Mouse (Mus musculus) right cerebral cortex, postnatal 36 days (tissue): Measurements from ENCODE around the gene Nck1.

Experiments used
- DNase-seq, 2 experiments: peaks; one replicate each; pipeline ENCODE4 v3.0.0; 2022; ENCODE audit warnings: low spot score in 2 of 2, mixed read lengths in 1 of 2

Gene Nck1

DNA sequence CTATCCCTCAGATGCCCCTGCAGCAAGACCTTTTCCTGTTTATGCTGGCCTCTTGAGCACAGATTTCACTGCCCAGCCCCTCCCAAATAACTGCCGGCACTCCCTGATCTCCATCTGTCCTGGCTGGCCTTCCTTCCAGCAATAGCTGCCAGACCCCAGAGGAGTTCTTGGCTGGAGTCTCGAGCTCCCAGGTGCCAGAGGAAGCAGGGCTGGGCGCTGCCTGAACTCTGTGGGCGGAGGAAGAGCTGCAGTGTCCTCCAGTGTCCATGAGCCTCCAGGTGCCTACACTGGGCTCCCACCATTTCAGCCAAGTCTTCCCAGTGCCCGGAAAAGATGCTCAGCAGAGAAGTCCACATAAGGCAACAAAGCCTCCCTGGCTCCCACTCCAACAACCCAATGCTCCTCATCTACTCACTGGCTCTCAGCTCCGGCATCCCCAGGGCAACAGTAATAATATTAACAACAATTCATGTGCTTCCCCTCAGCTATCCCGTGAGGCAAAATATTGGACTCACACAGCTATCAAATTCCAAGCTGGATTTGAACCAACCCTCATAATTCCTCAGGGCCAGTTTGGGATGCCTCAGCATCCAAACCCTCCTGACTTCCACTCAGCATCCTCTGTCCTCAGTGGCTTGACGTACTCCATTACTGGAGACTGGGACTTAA is 74.9 kb downstream of the Nck1 start:
- no peak for DNase-seq

DNA sequence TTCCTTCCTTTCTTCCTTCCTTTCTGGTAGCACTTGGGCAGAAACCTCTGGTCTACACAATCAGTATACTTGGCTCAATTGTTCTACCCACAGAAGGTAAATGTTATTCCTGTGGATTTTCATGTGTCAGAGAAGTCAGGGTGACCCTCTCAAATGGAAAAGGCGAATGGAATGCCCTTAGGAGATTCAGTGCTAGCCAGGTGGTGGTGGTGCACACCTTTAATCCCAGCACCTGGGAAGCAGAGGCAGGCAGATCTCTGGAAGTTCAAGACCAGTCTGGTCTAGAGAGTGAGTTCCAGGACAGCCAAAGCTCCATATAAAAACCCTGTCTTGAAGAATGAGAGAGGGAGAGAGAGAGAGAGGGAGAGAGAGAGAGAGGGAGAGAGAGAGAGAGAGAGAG is 75.7 kb downstream of the Nck1 start:
- DNase-seq = no peak

DNA sequence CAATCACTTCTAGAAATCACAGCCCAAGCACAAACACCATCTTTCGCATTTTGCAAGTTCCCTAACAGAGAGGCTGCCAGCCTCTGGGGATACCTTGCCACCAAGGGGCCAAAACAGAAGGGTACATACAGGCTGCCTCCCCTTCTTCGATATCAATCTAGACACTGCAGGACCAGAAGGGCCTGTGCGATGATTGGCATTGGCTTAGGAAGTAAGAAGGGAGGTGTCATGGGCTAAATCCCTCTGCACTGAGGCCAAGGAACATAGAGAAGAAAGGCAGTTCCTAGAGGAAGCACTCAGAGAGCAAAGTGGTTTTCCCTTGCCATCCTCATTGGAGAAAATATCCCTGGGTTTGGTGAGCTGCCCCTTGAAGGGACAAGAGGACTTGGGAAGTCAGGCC is 76.3 kb downstream of the Nck1 start:
- DNase-seq = no peak

DNA sequence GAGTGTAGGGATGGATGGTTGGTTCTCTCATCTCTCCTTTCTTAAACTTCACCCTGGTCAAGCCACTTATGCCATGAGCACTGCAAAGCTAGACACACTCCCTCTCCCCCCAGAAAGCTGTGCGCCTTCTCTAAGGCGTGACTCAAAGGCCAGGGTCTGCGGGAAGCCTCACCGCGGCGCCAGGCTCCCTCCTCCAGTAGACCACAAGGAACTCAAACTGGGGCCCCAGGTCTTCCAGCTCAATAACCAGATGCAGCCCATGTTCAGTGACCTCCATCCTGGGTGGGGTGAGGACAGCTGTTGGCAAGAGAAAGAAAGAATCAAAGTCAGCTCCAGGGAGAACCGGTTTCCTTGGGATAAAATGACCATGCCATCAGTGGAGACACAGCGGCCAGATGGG is 77.8 kb downstream of the Nck1 start:
- DNase-seq = no peak

DNA sequence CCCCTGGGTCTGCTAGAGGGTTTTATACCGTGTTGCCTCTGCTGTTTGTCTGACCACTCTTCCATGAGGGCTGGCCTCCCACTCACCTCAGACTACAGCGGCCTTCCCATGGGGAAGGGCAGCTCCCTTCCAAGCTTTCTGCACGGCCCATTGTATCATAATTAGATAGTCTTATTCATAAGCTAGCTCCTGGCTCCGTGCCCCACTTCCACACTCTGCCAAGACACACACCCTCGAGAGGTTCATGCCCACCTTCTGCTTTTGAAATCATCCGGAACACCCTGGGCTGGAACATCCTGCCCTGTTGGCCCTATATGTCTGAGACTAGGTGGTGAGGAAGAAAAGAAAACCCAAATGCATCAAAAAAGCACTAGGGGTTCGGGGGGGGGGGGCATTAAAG is 78.3 kb downstream of the Nck1 start:
- no peak for DNase-seq

DNA sequence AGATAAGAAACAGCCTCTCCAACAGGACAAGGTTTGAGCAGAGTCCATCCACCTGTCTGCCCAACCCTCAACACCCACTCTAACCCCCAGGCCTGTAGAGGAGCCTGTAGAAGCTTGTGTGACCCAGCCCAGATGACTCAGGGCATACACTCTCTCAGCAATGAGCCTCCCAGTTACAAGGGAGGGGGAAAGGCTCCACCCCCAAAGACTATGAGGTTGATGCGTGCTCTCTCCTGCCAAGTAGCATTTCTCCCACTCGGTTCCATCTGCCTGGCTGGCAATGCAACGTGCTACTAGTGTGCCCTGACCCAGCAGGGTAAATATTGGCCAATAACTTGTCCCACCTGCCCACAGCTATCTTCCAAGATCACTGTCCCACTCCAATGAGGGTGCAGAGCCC is 79.2 kb downstream of the Nck1 start:
- DNase-seq = no peak

DNA sequence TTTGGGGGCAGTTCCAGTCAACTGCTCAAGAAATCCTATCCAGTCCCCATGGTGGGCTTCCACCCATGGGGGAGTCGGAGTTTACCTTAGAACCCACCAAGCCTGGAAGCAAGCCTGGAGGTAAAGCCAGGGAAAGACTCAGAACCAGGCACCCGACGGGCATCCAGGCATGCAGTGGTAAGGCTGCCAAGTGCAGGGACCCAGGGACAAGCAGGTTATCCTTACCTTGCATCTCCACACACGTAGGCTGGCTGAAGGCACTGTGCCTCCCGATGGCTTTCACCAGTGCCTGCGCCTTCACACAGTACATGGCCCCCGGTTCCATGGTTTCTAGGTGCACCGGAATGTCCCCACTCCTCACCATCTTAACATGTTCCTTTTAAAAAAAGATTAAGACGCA is 79.9 kb downstream of the Nck1 start:
- DNase-seq = no peak

DNA sequence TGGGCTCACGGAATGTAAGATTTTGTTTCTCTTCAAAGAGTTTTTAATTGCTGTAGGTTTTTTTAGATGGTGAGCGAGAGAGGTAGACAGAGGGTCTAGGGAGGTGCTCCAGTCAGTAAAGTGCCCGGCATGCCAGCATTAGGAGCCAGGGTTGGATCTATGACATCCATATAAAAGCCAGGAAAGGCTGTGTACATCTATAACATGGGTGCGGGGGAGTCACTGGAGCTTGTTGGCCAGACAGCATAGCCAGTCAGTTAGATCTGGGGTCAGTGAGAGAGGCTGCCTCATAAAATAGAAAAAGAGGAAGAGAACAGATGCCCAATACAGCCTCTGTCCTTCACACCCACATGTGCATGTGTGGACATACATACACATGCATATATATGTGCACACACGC is 80.6 kb downstream of the Nck1 start:
- DNase-seq = no peak

DNA sequence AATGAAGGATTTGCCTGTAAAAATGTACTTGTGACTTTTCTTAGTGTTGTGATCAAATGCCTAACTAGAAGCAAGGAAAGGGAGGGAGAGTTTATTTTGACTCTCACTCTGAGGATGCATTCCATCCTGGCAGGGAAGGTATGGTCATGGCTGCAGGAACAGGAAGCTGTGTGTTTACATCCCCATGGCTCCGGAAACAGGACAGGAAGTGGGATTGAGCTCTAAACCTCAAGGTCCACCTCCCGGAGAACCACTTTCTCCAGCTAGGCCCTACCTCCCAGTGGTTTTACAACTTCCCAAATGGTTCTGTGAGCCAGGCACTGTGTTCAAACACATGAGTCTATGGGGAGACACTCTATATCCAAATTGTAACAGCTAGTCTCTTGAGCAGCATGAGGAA is 82.2 kb downstream of the Nck1 start:
- no peak for DNase-seq

DNA sequence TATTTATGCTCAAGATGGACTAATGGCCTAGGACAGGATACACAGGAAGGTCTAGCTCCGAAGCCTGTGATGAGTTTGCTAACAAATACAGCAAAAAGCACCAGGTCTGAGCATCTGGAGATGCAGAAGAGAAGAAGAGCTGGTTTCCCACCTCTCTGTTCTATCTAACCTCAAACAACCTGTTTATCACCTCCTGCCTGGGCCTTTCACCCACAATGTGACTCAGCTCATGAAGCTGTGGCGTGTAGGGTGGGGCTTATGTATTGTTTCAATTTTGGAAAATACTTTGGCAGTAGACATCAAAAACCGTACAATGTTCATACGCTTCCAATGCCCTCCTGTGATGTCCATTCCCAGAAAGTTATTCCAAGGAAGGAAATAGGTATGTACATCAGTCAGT is 83.8 kb downstream of the Nck1 start:
- DNase-seq = no peak

DNA sequence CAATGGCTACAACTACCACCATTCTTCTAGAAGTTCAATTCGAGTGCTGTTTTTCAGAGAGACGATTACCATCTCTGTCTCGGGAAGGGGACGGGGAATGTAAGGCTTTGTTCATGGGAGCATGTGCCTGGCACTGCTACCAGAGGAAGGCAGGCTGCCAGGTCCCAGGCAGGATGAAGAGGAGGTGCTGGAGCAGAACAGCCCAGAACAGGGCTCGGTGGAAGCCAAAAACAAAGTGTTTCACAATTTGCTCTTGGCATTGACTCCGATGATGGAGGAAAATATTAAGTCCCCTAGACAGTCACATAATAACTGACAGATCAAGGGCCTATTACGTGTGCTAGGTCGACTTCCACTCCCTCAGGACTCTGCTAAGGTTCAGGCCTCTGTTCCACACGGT is 84.3 kb downstream of the Nck1 start:
- no peak for DNase-seq

DNA sequence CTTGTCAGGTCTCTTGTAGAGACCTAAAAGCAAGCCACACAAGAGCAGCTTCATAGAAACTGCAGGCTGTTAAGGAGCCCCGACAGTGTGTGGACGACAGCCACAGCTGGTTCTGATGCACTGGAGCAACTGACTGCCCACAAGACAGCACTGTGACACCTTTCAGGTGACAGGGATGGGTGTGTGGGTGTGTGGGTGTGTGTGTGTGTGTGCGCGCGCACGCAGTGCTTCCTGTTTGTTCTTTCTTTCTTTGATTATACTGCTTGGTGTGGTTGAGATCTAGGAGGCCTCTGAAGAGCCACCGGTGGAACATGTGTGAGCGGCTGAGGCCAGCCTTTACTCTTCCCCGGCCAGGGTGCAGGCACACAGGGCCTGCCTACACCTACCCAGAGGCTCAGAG is 85.7 kb downstream of the Nck1 start:
- DNase-seq = no peak

DNA sequence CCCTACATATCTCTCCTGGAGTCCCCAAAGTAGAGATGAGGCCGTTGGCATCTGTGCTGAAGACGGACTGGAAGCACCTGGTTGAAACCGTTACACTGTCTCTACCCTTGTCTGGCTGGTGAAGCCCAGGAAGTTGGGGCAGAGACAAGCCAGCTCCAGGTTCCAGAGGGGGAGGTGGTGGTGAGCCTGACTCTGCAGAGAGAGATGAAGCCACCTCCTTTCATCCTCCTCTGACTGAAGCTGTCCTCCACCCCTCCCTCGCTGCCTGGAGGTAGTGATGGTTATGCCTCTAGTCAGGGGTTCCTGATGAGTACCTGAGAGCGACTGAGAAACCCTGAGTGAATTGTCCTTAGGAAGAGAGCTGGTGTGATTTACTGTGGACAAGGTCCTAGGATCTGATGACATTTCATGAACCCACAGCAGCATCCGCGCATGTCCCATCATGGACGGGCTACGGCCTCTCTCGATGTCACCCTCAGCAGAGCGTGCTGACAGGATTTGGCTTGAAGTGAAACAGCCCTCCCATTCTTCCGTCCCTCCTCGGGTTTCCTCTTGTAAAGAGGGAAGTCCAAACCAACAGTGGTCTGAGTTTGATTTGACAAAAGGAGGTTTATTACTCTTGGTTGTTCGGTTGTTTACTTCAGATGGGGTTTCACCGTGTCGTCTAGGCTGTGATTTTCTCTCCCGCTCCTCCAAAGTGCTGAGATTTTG is 87.8 kb downstream of the Nck1 start:
- DNase-seq = no peak

DNA sequence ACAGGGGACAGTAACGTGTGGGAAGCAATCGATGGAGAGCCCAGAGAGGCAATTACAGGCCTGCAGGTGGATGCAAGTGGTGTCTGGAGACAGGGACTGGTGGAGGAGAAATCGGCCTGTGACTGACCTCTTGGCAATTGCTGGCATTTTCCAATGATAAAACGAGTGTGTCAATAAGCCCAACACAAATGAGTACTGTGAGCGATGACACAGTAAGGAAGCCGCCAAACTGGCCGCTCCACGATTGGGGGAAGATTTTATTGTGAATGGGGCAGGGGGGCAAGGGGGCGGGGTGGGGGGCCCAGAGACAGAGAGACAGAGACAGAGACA is 91.3 kb downstream of the Nck1 start:
- no peak for DNase-seq

DNA sequence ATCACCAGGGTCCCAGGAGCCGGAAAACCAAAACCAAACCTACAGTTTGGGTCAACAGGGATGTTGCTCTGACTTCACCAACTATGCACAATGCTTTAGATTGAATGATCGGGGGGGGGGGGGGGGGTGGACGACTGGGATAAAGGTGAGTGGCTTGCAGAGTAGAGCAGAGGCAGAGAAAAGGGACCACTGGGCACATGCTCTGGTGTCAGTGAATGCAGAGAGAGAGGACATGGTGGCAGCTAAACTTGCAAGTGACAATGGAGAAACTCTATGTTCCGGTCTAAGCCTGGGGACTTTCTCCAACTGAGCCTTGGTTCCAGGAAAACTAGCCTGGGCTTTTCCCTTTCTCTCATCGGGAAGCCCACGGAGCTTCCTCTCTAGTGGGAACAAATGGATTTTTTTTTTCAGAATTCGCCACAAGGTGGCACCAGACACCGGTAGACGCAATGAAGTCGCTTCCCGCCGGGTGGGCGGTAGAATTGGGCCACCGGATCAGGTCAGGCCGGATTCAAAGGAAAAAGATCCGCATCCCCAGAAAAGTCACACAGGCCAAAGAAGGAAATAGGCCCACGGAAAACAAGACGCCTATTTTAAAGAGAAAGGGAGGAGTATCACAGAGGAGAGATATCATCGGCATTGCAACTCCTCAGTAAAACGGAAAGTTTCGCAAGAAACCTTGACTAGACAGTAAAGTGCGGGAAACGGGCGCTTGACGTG is 91.8 kb downstream of the Nck1 start:
- peak in 1 of 2 experiments; percentile 39 for DNase-seq

DNA sequence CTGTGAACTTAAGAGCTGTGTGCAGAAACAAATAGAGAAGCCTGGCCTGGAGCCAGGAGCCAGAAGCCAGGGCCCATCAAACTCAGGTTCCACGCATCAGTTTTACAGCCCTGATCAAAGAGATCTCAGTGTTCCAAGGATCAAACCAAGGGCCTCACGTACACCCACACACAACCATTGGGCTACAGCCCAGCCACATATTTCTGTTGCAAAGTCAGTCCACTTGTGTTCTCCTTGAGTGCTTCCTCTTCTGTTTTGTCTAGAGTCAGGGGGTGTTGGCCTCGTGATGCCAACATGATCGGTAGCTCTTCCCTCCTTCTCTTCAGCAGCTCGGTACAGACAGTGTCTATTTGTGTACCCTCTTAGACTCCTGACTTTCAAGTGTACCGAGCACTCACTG is 93.5 kb downstream of the Nck1 start:
- DNase-seq = no peak

DNA sequence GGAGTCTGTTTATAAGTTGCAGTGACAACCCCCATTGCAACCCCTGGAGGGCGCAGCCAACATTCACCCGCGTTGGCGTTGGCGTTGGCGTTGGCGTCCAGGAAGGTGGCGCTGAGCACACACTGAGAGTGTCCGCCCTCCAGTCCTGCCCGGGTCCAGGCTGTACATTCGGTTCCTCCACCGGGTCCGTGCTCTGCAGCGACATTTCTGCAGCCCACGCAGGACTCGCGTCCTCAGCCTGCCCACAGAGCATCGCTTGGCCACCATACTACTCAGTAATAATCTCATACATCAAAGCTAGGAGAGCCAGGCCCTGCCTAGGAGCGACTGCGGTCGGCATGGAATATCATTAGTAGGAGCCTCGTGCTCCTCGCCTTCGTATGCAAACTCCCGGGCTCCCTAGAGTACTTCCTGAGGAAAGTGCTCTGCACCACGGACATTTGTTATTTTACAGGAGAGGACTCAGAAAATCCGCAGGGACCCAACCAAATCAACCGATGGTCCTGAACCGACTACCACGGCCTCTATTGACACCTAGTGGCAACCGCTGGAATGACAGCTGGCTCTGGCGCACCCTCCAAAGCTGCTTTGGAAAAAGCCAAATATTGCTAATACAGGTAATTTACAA is 99.8 kb downstream of the Nck1 start:
- DNase-seq = peak; percentile 42 to 57
